Mouse (Mus musculus) cerebellum, adult 2 months (tissue): Measurements from ENCODE around the gene Marc2. TPM values are rescaled to one million over a fixed set of nuclear protein-coding genes. Genes with fewer than 3 reads are reported as not detected.

Source experiments
- DNase-seq, 2 experiments: peaks; one replicate each; pipeline ENCODE4 v3.0.0; 2021
- H3K27ac ChIP-seq: fragments of 200-500 bp; 2 replicates; pipeline ENCODE4 v1.5.1; 2012; ENCODE audit warnings: low read length, control low read depth, inconsistent platforms; ENCODE audit not compliant: insufficient read depth
- H3K27me3 ChIP-seq: fragments of 200-500 bp; 2 replicates; pipeline ENCODE4 v1.6.1; 2012; ENCODE audit warnings: inconsistent platforms, mild to moderate bottlenecking, low read length, moderate library complexity; ENCODE audit not compliant: control insufficient read depth, insufficient read depth
- H3K4me1 ChIP-seq: fragments of 200-500 bp; 2 replicates; pipeline ENCODE4 v1.6.1; 2011; ENCODE audit warnings: low read length; ENCODE audit not compliant: control insufficient read depth, insufficient read depth
- H3K4me3 ChIP-seq: fragments of 200-500 bp; replicated peaks from 2 replicates; pipeline ENCODE3; 2011; ENCODE audit warnings: mild to moderate bottlenecking, low read depth, low read length, control low read depth; ENCODE audit not compliant: insufficient read depth
- CTCF ChIP-seq: fragments of 200-500 bp; IDR thresholded peaks from 2 replicates; pipeline ENCODE4 v1.5.1; 2011; ENCODE audit warnings: low read depth, mild to moderate bottlenecking, control low read depth, low read length, moderate library complexity, borderline replicate concordance; ENCODE audit not compliant: insufficient read depth
- POLR2A ChIP-seq: fragments of 200-500 bp; IDR thresholded peaks from 2 replicates; pipeline ENCODE4 v1.6.1; 2011; ENCODE audit warnings: low read length, control low read depth, borderline replicate concordance; ENCODE audit not compliant: insufficient read depth
- WGBS: fragments of 180-500 bp; shearing (Covaris S2); methylation state at CpG from one replicate; pipeline ENCODE4 v1.1.7; 2018; 5-methylcytosine and 5-hydroxymethylcytosine counted together
- polyA plus RNA-seq: library from polyadenylated mRNA; depleted of rRNA; stranded (reverse); fragments of >200 nt; gene quantifications from 2 replicates; pipeline ENCODE4 v1.2.3, GENCODE M21; 2012

The Marc2 gene
- polyA plus RNA-seq, 1 experiment, result 64.9 TPM

- Histone ChIP-seq H3K4me3 (peak overlapping the region; percentile 4), H3K27ac (no peak overlapping the region), H3K27me3 (no peaks in the 10 kb centered on the region), H3K4me1 (0 out of 2 replicates have a peak, but pooled peaks cover 3% of the 10 kb centered on the region)
- WGBS, result 25% methylated on average over 31 of the region's 31 CpGs
- peak; percentile 66; the same call in 1 of the 2 replicates for TF ChIP-seq CTCF
- no peak for TF ChIP-seq POLR2A
- DNase-seq, result peak; percentile 66 to 79
These were observed 5.7 kb upstream of the Marc2 start for GRCm38 (mm10) chr1:184851741-184852618.

GRCm38 (mm10) chr1:184851166-184851565, 4.9 kb upstream of the Marc2 start:
- 79% methylated on average over 7 of the region's 7 CpGs for WGBS
- no peak for DNase-seq
- Histone ChIP-seq H3K27me3 (no peaks in the 10 kb centered on the region), H3K4me3 (no peak overlapping the region), H3K27ac (no peak overlapping the region), H3K4me1 (0 out of 2 replicates have a peak, but pooled peaks cover 3% of the 10 kb centered on the region)
- TF ChIP-seq POLR2A (no peak), CTCF (no peak)

- Histone ChIP-seq H3K27ac (no peak overlapping the region), H3K4me3 (no peak overlapping the region), H3K27me3 (no peaks in the 10 kb centered on the region), H3K4me1 (0 out of 2 replicates have a peak, but pooled peaks cover under 1% of the 10 kb centered on the region)
- no peak for DNase-seq
- no peak for TF ChIP-seq CTCF
- no peak for TF ChIP-seq POLR2A
- 62% methylated on average over 3 of the region's 3 CpGs for WGBS
These were observed 722 bp upstream of the Marc2 start for GRCm38 (mm10) chr1:184846973-184847372.

GRCm38 (mm10) chr1:184845111-184846071, 860 bp downstream of the Marc2 start:
- no peaks in the 10 kb centered on the region for H3K27me3 ChIP-seq
- H3K4me1 ChIP-seq, result no peaks in the 10 kb centered on the region
- WGBS, result under 1% methylated on average over 67 of the region's 67 CpGs
- H3K4me3 ChIP-seq, result peak overlapping the region; percentile 71
- H3K27ac ChIP-seq, result no peak overlapping the region
- DNase-seq, result peak; percentile 84 to 86
- no peak for TF ChIP-seq CTCF
- TF ChIP-seq POLR2A, result peak; percentile 74

- TF ChIP-seq POLR2A (no peak), CTCF (0 out of 2 replicates have a peak, but pooled peaks have one; percentile 7)
- Histone ChIP-seq H3K27ac (no peak overlapping the region), H3K4me1 (no peaks in the 10 kb centered on the region), H3K4me3 (peak overlapping the region; percentile 71), H3K27me3 (no peaks in the 10 kb centered on the region)
- peak in 1 of 2 experiments; percentile 18 for DNase-seq
- 25% methylated on average over 15 of the region's 15 CpGs for WGBS
These were observed 1.8 kb downstream of the Marc2 start for GRCm38 (mm10) chr1:184844326-184845066.

DNA sequence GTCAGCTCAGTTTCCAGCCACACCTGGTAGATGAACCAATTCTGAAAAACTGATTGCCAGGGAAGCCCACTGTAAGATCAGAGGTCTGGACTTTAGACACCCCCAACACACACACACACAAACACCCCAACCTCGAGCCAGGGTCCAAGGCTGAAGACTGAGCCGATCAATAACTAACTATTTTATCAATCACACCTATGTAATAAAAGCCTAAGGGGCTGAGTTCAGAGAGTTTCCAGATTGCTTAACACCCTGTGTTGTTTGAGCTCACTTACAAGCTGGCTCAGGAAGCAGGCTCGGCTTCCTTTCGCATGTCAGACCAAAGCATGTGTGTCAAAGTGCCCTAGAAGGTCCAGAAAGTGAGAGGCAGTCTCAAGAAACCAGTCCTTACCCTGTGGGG, 8.6 kb downstream of the Marc2 start:
- Histone ChIP-seq H3K4me1 (no peaks in the 10 kb centered on the region), H3K27ac (no peak overlapping the region), H3K4me3 (no peak overlapping the region), H3K27me3 (no peaks in the 10 kb centered on the region)
- TF ChIP-seq CTCF (no peak), POLR2A (no peak)
- WGBS, result 89% methylated on average over 4 of the region's 4 CpGs
- DNase-seq, result no peak

GRCm38 (mm10) chr1:184836350-184836749, 9.9 kb downstream of the Marc2 start:
- Histone ChIP-seq H3K4me1 (no peaks in the 10 kb centered on the region), H3K4me3 (no peak overlapping the region), H3K27me3 (no peaks in the 10 kb centered on the region), H3K27ac (no peak overlapping the region)
- TF ChIP-seq POLR2A (no peak), CTCF (no peak)
- WGBS, result 84% methylated on average over 5 of the region's 5 CpGs
- no peak for DNase-seq
